Mouse (Mus musculus): ENCODE results near the gene Tmem239. TPM values are rescaled to one million over a fixed set of nuclear protein-coding genes. Genes with fewer than 3 reads are reported as not detected.
A peak's percentile ranks its signal among the peaks of the same experiment; 100 is the strongest.

The Tmem239 gene
- polyA plus RNA-seq, 1 experiment from 2014 or later: not detected

DNA sequence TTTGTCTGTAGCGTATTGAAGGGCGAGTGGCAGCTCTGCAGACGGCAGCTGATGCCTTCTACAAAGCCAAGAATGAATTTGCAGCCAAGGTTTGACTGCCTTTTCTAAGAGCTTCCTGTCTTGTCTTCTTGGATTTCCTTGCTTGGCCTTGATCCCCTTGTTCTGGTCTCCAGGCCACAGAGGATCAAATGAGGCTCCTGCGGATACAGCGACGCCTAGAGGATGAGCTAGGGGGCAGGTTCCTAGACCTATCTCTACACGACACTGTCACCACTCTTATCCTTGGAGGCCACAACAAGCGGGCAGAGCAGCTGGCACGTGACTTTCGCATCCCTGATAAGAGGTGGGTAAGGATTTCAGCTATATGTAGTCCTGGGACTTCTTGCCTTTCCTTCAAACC is 35.9 kb downstream of the Tmem239 start:
- H3K4me2 ChIP-seq (replicated peaks; ENCODE audit: low read depth, low read length): no peak overlapping the region
- H3K4me1 ChIP-seq (ENCODE audit: control insufficient read depth, insufficient read depth, low read length): no peaks in the 10 kb centered on the region
- ATAC-seq (ENCODE audit: low FRiP score, low TSS enrichment): no peak
- WGBS: 86% methylated on average over 10 of the region's 10 CpGs
- no peak overlapping the region for H3K27ac ChIP-seq (ENCODE audit: low read depth, low read length)
- H3K9me3 ChIP-seq (ENCODE audit: control insufficient read depth, low read length): no peaks in the 10 kb centered on the region
- H3K36me3 ChIP-seq (ENCODE audit: control insufficient read depth, insufficient read depth, low read length): peaks cover 73% of the 10 kb centered on the region
- H3K9ac ChIP-seq (ENCODE audit: low read depth, low read length): no peak overlapping the region
- H3K27me3 ChIP-seq (ENCODE audit: control insufficient read depth, insufficient read depth, low read length): no peaks in the 10 kb centered on the region
- H3K4me3 ChIP-seq (ENCODE audit: low read length): no peak overlapping the region

DNA sequence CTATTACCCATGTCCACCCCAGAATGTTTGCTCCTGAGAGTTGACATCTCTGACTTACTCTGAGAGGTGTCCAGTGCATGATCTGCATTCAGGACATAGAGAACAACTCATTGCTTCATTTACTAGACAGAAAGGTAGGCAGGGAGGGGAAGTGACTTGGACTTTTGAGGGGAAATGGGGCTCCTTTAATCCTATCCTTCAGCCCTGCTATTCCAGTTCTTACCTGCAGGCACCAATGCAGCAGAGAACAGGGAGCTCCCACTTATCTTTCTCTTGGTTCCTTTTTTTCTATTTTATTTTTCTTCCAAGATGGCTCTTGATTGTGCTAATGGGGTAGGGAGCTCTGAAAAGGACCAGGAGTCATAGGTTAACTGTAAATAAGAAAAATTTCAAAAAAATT is 42.2 kb downstream of the Tmem239 start:
- no peak for ATAC-seq (ENCODE audit: low FRiP score, low TSS enrichment)
- H3K4me3 ChIP-seq (ENCODE audit: low read length): no peak overlapping the region
- H3K9me3 ChIP-seq (ENCODE audit: control insufficient read depth, low read length): no peaks in the 10 kb centered on the region

DNA sequence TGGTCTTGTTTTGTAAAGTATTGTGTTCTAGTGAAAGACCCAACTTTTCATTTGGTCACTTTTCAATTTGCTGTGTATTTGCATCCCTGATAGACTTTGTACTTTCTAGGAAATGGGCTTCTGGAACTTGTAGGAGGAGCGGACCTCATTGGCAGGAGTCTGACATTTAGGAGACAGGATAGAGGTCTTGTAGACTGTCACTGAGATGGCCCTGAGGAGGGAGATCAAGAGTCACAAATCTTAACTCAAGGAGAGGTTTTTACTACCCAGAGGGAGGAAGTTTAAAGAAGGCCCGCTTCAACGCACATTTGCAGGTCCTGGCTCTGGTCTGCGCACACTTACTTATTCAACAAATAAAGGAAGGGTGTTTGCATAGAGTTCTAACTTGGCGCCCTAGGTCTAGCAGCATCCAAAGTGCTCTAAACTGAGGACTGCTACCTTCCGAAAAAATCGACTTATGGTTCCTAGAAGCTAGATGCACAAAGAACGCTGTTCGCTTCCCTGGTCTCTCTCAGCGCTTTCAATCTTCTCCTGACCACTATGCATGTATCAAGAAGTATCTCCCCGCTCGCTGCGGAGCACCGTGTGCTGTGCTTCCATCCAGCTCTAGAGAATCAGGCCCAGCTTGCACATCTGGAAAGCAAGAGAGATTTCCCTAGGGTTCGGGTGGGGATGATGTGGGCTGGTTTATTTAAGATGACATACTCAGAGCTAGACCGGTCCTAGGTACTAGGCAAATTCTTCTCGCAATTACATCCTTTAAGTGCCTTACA is 42.9 kb downstream of the Tmem239 start:
- no peaks in the 10 kb centered on the region for H3K27me3 ChIP-seq (ENCODE audit: control insufficient read depth, insufficient read depth, low read length)
- peak overlapping the region; percentile 82; the same call in 1 of the 2 replicates for H3K9ac ChIP-seq (ENCODE audit: low read depth, low read length)
- peaks cover 3% of the 10 kb centered on the region for H3K36me3 ChIP-seq (ENCODE audit: control insufficient read depth, insufficient read depth, low read length)
- WGBS: 5% methylated on average over 17 of the region's 17 CpGs
- peak overlapping the region; percentile 71 for H3K4me2 ChIP-seq (replicated peaks; ENCODE audit: low read depth, low read length)
- peak overlapping the region; percentile 80 for H3K4me3 ChIP-seq (ENCODE audit: low read length)
- H3K9me3 ChIP-seq (ENCODE audit: control insufficient read depth, low read length): no peaks in the 10 kb centered on the region
- ATAC-seq (ENCODE audit: low FRiP score, low TSS enrichment): peak; percentile 14; the same call in 1 of the 2 replicates
- peaks cover 14% of the 10 kb centered on the region for H3K4me1 ChIP-seq (ENCODE audit: control insufficient read depth, insufficient read depth, low read length)
- H3K27ac ChIP-seq (ENCODE audit: low read depth, low read length): no peak overlapping the region

More for the DNA sequence above, 42.2 kb downstream of the Tmem239 start:
- H3K27me3 ChIP-seq (ENCODE audit: control insufficient read depth, insufficient read depth, low read length): no peaks in the 10 kb centered on the region
- H3K9ac ChIP-seq (ENCODE audit: low read depth, low read length): no peak overlapping the region
- no peak overlapping the region for H3K27ac ChIP-seq (ENCODE audit: low read depth, low read length)
- H3K36me3 ChIP-seq (ENCODE audit: control insufficient read depth, insufficient read depth, low read length): peaks cover 11% of the 10 kb centered on the region
- no peak overlapping the region for H3K4me2 ChIP-seq (replicated peaks; ENCODE audit: low read depth, low read length)
- H3K4me1 ChIP-seq (ENCODE audit: control insufficient read depth, insufficient read depth, low read length): peaks cover 14% of the 10 kb centered on the region

DNA sequence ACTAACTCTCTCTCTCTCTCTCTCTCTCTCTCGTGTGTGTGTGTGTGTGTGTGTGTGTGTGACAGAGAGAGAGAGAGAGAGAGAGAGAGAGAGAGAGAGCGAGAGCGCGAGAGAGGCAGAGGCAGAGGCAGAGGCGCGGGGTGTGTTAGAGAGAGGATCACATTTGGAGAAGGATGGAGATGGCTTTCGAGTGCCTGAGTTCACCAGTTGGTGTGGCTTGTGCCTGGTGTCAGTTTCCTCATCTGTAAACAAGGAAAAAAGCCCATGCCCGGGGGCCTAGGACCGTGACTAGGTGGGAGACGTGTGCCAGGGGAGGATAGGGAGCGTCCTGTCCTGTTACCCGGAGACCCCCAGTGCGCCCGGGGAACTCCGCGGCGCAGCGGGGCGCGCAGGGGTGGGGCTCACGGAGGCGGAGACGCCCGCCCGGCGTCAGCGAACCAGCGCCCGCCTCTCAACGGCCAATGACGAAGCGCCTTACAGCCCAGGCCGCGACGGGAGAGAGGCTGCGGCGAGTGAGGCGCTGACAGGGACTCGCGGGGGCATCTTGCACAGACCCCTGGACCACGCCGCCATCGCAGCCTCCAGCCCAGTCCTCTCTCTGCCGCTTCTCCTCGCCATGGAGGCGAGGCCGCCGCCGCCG is 43.6 kb downstream of the Tmem239 start, which contains the start of gene Ptpra:
Gene Ptpra (plus strand): TSS at position 485 of the 640 bp plus-strand sequence.
- Histone ChIP-seq H3K4me1 (ENCODE audit: control insufficient read depth, insufficient read depth, low read length) (peaks cover 14% of the 10 kb centered on the region), H3K27me3 (ENCODE audit: control insufficient read depth, insufficient read depth, low read length) (no peaks in the 10 kb centered on the region), H3K4me2 (replicated peaks; ENCODE audit: low read depth, low read length) (peak within 1 kb of the TSS; percentile 71), H3K9ac (ENCODE audit: low read depth, low read length) (peak within 1 kb of the TSS; percentile 82), H3K27ac (ENCODE audit: low read depth, low read length) (peak within 1 kb of the TSS; percentile 73; the same call in 1 of the 2 replicates), H3K9me3 (ENCODE audit: control insufficient read depth, low read length) (no peaks in the 10 kb centered on the region), H3K4me3 (ENCODE audit: low read length) (peak within 1 kb of the TSS; percentile 80), H3K36me3 (ENCODE audit: control insufficient read depth, insufficient read depth, low read length) (no peaks in the 10 kb centered on the region; the same call in 1 of the 2 replicates)
- 0% methylated on average over 47 of the region's 50 CpGs for WGBS
- peak; percentile 96 for ATAC-seq (ENCODE audit: low FRiP score, low TSS enrichment)

DNA sequence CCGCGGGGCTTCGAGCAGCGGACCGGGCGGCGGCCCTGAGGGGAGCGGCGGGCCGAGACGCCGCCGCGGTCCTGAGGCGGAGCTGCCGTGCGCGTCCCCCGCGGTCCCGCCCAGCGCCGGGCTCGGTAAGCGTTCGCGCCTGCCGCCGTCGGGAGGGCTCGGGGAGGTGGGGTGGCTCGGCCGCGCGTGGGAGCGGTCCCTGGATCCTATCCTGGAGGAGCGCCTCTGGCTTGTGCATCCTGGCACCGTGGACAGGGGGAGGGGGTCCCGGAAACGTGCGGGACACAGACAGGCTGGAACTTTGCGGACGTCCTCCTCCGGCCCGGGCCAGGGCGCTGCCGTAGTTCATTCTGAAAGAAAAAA is 44.1 kb downstream of the Tmem239 start:
- H3K27me3 ChIP-seq (ENCODE audit: control insufficient read depth, insufficient read depth, low read length): no peaks in the 10 kb centered on the region
- ATAC-seq (ENCODE audit: low FRiP score, low TSS enrichment): peak; percentile 83
- whole genome bisulfite sequencing: under 1% methylated on average over 46 of the region's 47 CpGs

DNA sequence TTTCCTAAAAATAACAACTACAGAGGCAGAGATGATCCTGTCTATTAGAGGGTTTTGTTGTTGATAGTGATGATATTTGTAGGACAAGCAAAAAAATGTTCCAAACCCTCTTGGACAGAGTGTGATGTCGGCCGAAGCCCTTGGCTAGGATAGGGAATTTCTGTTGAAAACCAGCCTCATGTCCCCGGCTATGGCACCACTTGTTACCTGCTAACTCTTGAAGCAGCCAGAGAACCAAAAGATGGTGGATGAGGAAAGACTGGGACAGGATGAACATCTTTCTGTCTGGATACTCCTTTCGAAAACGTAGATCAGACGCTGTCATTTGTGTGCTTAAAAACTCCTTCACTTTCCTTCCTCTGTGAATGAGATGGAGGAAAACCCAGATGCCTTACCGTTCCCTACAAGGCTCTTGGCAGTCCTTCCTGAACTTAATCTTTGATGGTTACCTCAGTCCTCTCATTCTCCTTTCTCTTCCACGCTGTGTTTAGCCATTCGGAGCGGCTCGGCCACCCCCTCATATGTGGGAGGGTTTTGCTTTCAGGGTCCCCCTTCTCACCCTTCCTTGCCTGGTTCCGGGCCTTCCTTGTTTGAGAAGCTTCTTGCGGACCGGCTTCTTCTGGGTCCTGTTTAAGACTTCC is 44.9 kb downstream of the Tmem239 start:
- Histone ChIP-seq H3K27me3 (ENCODE audit: control insufficient read depth, insufficient read depth, low read length) (no peaks in the 10 kb centered on the region), H3K9me3 (ENCODE audit: control insufficient read depth, low read length) (no peaks in the 10 kb centered on the region), H3K4me3 (ENCODE audit: low read length) (peak overlapping the region; percentile 80), H3K36me3 (ENCODE audit: control insufficient read depth, insufficient read depth, low read length) (no peaks in the 10 kb centered on the region), H3K27ac (ENCODE audit: low read depth, low read length) (no peak overlapping the region), H3K4me2 (replicated peaks; ENCODE audit: low read depth, low read length) (peak overlapping the region; percentile 71), H3K9ac (ENCODE audit: low read depth, low read length) (peak overlapping the region; percentile 82), H3K4me1 (ENCODE audit: control insufficient read depth, insufficient read depth, low read length) (peaks cover 19% of the 10 kb centered on the region)
- 45% methylated on average over 14 of the region's 14 CpGs for WGBS
- ATAC-seq (ENCODE audit: low FRiP score, low TSS enrichment): no peak

More for the DNA sequence above, 44.1 kb downstream of the Tmem239 start:
- Histone ChIP-seq H3K9me3 (ENCODE audit: control insufficient read depth, low read length) (no peaks in the 10 kb centered on the region), H3K9ac (ENCODE audit: low read depth, low read length) (peak overlapping the region; percentile 82), H3K4me3 (ENCODE audit: low read length) (peak overlapping the region; percentile 80), H3K36me3 (ENCODE audit: control insufficient read depth, insufficient read depth, low read length) (no peaks in the 10 kb centered on the region; the same call in 1 of the 2 replicates), H3K27ac (ENCODE audit: low read depth, low read length) (peak overlapping the region; percentile 73; the same call in 1 of the 2 replicates), H3K4me2 (replicated peaks; ENCODE audit: low read depth, low read length) (peak overlapping the region; percentile 71), H3K4me1 (ENCODE audit: control insufficient read depth, insufficient read depth, low read length) (peaks cover 14% of the 10 kb centered on the region)

DNA sequence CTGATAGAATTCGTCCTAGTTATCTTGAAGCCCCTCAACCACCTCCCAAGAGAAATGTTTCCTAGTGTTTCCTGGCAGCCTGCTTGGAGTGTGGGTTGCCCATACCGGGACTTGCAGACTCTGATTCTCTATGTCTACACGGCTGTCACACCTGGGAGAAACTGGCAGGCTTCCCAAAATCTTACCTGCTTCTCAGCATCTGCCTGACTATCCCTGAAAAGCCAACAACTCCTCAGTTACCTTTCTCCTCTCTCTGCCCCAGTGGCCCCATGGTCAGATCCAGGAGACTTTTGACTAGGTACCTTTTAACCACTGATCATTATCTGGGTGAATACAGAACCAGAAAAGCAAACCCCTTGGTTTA is 45.4 kb downstream of the Tmem239 start:
- peak overlapping the region; percentile 71 for H3K4me2 ChIP-seq (replicated peaks; ENCODE audit: low read depth, low read length)
- H3K4me1 ChIP-seq (ENCODE audit: control insufficient read depth, insufficient read depth, low read length): peaks cover 20% of the 10 kb centered on the region
- H3K27me3 ChIP-seq (ENCODE audit: control insufficient read depth, insufficient read depth, low read length): no peaks in the 10 kb centered on the region
- no peak overlapping the region for H3K27ac ChIP-seq (ENCODE audit: low read depth, low read length)
- H3K4me3 ChIP-seq (ENCODE audit: low read length): peak overlapping the region; percentile 80
- no peaks in the 10 kb centered on the region for H3K9me3 ChIP-seq (ENCODE audit: control insufficient read depth, low read length)
- no peaks in the 10 kb centered on the region for H3K36me3 ChIP-seq (ENCODE audit: control insufficient read depth, insufficient read depth, low read length)
- no peak for ATAC-seq (ENCODE audit: low FRiP score, low TSS enrichment)
- H3K9ac ChIP-seq (ENCODE audit: low read depth, low read length): peak overlapping the region; percentile 82; the same call in 1 of the 2 replicates
- WGBS: 52% methylated on average over 3 of the region's 3 CpGs

DNA sequence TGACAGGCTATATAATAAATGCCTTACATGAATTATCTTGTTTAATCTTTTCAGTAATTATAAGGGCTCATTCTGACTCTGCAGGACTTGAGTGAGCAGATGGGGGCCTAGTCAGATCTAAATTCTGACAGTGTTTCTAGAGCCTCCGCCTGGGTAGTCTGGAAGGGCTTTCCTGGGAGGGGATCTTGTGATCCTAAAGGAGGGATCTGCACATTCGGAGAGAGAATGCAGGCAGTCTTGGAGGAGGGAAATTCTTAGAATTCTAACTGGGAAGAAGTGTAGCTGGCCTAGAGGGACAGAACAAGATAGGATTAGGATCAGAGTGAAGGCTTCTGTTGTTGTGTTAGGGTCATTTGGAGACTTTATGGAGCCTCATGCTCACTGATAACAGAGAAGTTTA is 46.0 kb downstream of the Tmem239 start:
- 79% methylated on average over 2 of the region's 2 CpGs for WGBS
- no peaks in the 10 kb centered on the region for H3K9me3 ChIP-seq (ENCODE audit: control insufficient read depth, low read length)

More for the DNA sequence above, 46.0 kb downstream of the Tmem239 start:
- no peak for ATAC-seq (ENCODE audit: low FRiP score, low TSS enrichment)
- peaks cover 20% of the 10 kb centered on the region for H3K4me1 ChIP-seq (ENCODE audit: control insufficient read depth, insufficient read depth, low read length)
- no peak overlapping the region for H3K4me2 ChIP-seq (replicated peaks; ENCODE audit: low read depth, low read length)
- no peak overlapping the region for H3K9ac ChIP-seq (ENCODE audit: low read depth, low read length)
- no peaks in the 10 kb centered on the region for H3K36me3 ChIP-seq (ENCODE audit: control insufficient read depth, insufficient read depth, low read length)
- no peak overlapping the region for H3K27ac ChIP-seq (ENCODE audit: low read depth, low read length)
- H3K27me3 ChIP-seq (ENCODE audit: control insufficient read depth, insufficient read depth, low read length): no peaks in the 10 kb centered on the region
- H3K4me3 ChIP-seq (ENCODE audit: low read length): no peak overlapping the region
